Mouse (Mus musculus) small intestine, adult 2 months (tissue): ENCODE data around the gene Olfr150.

Experiments
- CTCF ChIP-seq: fragments of 200-500 bp; IDR thresholded peaks from 2 replicates; pipeline ENCODE4 v1.5.1; 2012; ENCODE audit warnings: low read depth, mild to moderate bottlenecking, control low read depth, inconsistent platforms, low read length, moderate library complexity, mixed read lengths; ENCODE audit not compliant: insufficient replicate concordance, insufficient read length; ENCODE audit errors: extremely low read depth
- POLR2A ChIP-seq: fragments of 200-500 bp; IDR thresholded peaks from 2 replicates; pipeline ENCODE4 v1.6.1; 2012; ENCODE audit warnings: low read depth, mild to moderate bottlenecking, control low read depth, inconsistent platforms, low read length, moderate library complexity

GRCm38 (mm10) chr9:39746428-39746827 is 15.7 kb downstream of the Olfr150 start:
- TF ChIP-seq POLR2A (no peak), CTCF (no peak)
